Mouse (Mus musculus): ENCODE results near the gene Slc35f2. TPM values are rescaled to one million over a fixed set of nuclear protein-coding genes. Genes with fewer than 3 reads are reported as not detected.

Gene Slc35f2
- 4.5 and 4.8 TPM in 2 replicates for polyA plus RNA-seq (2015; fragmentation: Nextera tagmentation; extraction: Ambion mirVana)

DNA sequence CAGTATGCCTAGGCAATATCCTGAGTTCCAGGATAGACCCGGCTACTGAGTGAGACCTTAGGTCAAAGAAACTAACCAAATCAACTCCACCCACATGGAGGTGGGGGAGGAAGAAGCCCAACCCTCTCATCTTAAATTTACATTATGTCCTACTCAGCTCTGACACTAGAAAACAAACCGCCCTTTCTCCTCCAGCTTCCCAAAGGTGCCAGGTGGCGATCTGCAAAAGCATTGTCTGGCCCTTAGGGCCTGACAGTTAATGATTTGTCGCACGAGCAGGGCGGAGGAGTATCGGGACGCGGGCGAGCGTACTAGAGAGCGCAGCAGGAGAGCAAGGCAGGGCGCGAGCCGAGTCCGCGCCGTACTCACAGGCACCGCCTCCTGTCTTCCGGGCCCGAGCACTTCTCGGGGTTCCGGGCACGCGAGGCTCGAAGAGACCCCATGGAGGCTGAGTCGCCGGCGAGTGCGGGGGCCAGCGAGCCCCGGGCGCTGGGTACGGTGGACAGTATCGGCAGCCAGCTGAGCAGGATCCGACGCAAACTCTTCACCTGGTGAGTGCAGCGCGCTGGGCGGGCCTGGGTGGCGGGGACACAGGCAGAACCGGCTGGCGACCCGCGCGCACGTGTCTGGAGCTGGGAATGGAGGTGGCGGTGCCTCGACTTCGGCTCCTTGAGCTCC is at the start of gene Slc35f2:
Slc35f2 (plus strand) TSS at position 195 of the 678 bp plus-strand sequence.
- Histone ChIP-seq H3K4me1 (peaks cover 7% of the 10 kb centered on the region), H3K27me3 (peaks cover 37% of the 10 kb centered on the region), H3K9ac (peak within 1 kb of the TSS; percentile 73), H3K9me3 (no peaks in the 10 kb centered on the region), H3K4me3 (peak within 1 kb of the TSS; percentile 66), H3K4me2 (replicated peaks) (peak within 1 kb of the TSS; percentile 96), H3K36me3 (no peaks in the 10 kb centered on the region), H3K27ac (no peak within 1 kb of the TSS)
- ATAC-seq (ENCODE audit: low FRiP score, low read depth): peak; percentile 73; the same call in 1 of the 2 replicates
- under 1% methylated on average over 50 of the region's 50 CpGs for WGBS

DNA sequence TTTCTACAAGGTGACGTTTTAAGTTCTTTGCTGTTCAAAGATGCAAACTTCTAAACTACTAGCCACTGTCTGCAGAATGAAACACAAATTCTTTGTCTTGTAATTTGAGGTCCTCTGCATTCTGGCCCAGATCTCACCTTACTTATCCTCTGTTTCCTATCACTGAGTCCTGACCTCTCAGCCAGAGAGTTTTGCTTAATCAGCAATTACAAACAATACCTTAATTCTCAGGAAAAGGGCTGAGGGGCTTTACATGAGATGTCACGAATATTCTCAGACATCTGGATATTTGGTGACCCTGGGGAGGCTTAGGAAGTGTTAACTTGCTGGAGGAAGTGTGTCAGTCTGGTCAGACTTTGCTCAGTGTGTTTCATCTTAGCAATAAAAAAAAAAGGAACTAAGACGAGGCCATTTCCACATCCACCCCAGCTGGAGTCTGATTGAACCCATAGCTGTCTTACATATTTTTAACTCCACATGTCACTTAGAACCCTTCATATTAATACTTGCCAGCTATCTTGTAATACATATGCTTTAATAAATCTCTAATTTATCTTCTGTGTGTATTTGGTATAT is 30.4 kb upstream of the Slc35f2 start:
- H3K27ac ChIP-seq: no peak overlapping the region
- no peaks in the 10 kb centered on the region for H3K36me3 ChIP-seq
- no peak for ATAC-seq (ENCODE audit: low FRiP score, low read depth)
- H3K4me3 ChIP-seq: no peak overlapping the region
- H3K9ac ChIP-seq: no peak overlapping the region
- H3K9me3 ChIP-seq: no peaks in the 10 kb centered on the region
- no peaks in the 10 kb centered on the region for H3K27me3 ChIP-seq
- 33% methylated on average over 3 of the region's 3 CpGs for WGBS
- no peaks in the 10 kb centered on the region for H3K4me1 ChIP-seq
- no peak overlapping the region for H3K4me2 ChIP-seq (replicated peaks)

DNA sequence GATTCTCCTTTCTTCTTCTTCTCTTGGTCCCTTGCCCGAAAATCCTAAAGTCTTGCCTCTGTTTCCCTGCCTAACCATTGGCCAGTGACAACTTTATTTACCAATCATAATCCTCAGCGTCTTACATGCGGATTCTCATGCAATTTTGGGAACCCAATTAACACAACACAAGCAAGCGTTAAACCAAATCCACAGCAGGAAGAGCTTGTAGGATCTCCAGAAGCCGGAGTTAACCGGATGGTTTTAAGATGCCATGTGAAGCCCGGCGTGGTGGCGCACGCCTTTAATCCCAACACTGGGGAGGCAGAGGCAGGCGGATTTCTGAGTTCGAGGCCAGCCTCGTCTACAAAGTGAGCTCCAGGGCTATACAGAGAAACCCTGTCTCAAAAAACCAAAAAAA is 20.9 kb upstream of the Slc35f2 start:
- Histone ChIP-seq H3K4me2 (replicated peaks) (no peak overlapping the region), H3K27ac (no peak overlapping the region), H3K36me3 (no peaks in the 10 kb centered on the region), H3K4me1 (no peaks in the 10 kb centered on the region), H3K9me3 (no peaks in the 10 kb centered on the region), H3K4me3 (no peak overlapping the region), H3K9ac (no peak overlapping the region), H3K27me3 (peaks cover 5% of the 10 kb centered on the region; the same call in 1 of the 2 replicates)
- ATAC-seq (ENCODE audit: low FRiP score, low read depth): no peak
- WGBS: 84% methylated on average over 13 of the region's 13 CpGs

DNA sequence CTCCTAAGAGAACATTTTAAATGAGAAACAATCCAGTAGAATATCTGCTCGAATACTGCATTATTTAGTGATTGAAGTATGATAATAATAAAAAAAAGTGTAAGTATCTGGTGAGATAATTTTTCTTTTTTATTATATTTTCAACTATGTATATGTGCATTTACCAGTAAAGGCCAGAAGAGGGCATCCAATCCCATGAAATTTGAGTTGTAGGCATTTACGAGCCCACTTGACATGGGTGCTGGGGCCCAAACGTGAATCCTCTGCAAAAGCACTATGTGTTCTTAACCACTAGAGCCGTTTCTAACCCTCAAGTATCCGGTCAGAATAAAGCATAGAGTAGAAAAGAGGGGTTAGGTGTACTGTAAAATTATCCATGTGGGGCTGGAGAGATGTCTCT is 20.4 kb upstream of the Slc35f2 start:
- Histone ChIP-seq H3K4me2 (replicated peaks) (no peak overlapping the region), H3K9ac (no peak overlapping the region), H3K4me1 (no peaks in the 10 kb centered on the region), H3K4me3 (no peak overlapping the region), H3K27me3 (peaks cover 9% of the 10 kb centered on the region; the same call in 1 of the 2 replicates), H3K9me3 (no peaks in the 10 kb centered on the region), H3K27ac (no peak overlapping the region), H3K36me3 (no peaks in the 10 kb centered on the region)
- ATAC-seq (ENCODE audit: low FRiP score, low read depth): no peak
- 46% methylated on average over 5 of the region's 5 CpGs for WGBS

DNA sequence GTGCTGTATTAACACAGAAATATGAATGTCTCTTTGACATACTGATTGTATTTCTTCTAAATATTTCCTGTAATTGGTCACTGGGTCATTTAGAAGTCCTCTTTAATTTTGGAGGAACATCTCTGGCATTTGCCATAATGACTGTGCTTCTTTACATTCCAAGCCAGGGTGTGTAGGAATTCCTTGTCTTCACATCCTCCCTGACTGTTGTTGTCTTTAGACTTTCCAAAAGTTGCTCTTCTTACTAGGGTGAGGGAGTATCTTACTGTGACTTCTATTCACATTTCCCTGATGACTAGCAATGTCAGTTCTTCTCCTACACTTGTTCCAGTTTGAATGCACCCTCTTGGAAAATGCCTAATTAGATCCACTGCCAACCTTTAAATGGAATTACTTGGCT is 16.5 kb upstream of the Slc35f2 start:
- ATAC-seq (ENCODE audit: low FRiP score, low read depth): no peak

DNA sequence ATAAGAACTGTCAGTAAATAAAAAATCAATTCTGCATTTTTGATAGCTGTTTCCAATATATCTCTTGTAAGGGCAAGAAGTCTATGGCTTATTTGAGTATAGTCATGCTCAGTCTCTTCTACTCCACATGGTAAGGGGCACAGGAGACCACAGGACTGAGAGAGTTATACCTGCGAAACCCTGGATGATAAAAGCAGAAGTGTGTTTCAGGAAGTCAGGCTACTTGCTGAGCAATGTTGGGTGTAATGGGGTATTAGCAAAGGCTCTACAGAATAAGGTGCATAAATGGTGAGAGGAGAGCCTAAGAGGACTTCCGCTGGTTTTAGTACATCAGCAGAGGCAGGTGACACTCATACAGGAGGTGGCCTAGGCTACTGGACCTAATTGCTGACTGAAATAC is 13.2 kb upstream of the Slc35f2 start:
- Histone ChIP-seq H3K27me3 (peaks cover 18% of the 10 kb centered on the region; the same call in 1 of the 2 replicates), H3K9me3 (no peaks in the 10 kb centered on the region), H3K27ac (no peak overlapping the region), H3K4me3 (no peak overlapping the region), H3K36me3 (no peaks in the 10 kb centered on the region), H3K4me1 (no peaks in the 10 kb centered on the region), H3K4me2 (replicated peaks) (no peak overlapping the region), H3K9ac (no peak overlapping the region)
- ATAC-seq (ENCODE audit: low FRiP score, low read depth): no peak
- 92% methylated on average over 2 of the region's 2 CpGs for WGBS

More for the DNA sequence above, 16.5 kb upstream of the Slc35f2 start:
- Histone ChIP-seq H3K4me2 (replicated peaks) (no peak overlapping the region), H3K27ac (no peak overlapping the region), H3K4me3 (no peak overlapping the region), H3K4me1 (no peaks in the 10 kb centered on the region), H3K9me3 (no peaks in the 10 kb centered on the region), H3K27me3 (peaks cover 18% of the 10 kb centered on the region; the same call in 1 of the 2 replicates), H3K36me3 (no peaks in the 10 kb centered on the region), H3K9ac (no peak overlapping the region)

DNA sequence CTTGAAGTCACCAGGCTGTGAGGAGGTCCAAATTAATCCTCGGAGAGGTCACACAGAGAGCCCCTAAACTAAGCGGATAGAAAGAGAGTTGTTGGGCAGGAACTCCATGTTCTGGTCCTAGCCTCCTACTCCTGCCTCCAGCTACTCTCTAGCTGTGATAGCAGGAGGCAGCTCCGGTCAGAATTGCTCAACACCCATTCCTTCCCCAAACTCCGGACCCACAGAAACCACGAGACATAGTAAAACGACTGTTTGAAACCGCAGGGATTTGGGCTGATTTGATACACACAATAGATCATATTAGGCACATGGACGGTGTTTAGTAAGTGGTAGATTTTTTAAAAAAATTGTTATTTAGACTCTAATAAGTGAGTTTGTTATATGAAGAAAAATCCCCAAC is 6.6 kb upstream of the Slc35f2 start:
- ATAC-seq (ENCODE audit: low FRiP score, low read depth): no peak

DNA sequence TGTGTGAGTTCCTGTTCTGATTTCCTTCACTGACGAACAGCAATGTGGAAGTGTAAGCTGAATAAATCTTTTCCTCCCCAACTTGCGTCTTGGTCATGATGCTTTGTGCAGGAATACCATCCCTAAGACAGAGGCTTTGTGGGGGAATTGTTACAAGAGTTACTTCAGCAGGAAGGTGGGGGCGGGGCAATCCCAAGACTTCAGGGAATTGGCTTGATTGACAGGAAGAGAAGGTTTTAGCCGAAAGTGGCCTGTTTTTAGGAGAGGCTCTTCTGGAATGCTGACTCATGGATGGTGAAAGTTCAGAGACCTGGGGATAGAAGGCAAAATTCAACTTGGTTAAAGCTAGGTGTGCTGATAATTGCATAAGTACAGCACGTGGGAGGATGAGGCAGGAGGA is 2.9 kb upstream of the Slc35f2 start:
- H3K4me1 ChIP-seq: peaks cover 7% of the 10 kb centered on the region
- 82% methylated on average over 5 of the region's 5 CpGs for WGBS
- no peaks in the 10 kb centered on the region for H3K36me3 ChIP-seq
- H3K4me2 ChIP-seq (replicated peaks): no peak overlapping the region
- no peak overlapping the region for H3K27ac ChIP-seq
- H3K9ac ChIP-seq: no peak overlapping the region
- H3K27me3 ChIP-seq: peaks cover 33% of the 10 kb centered on the region
- no peak overlapping the region for H3K4me3 ChIP-seq
- ATAC-seq (ENCODE audit: low FRiP score, low read depth): no peak
- no peaks in the 10 kb centered on the region for H3K9me3 ChIP-seq

More for the DNA sequence above, 6.6 kb upstream of the Slc35f2 start:
- no peak overlapping the region for H3K9ac ChIP-seq
- H3K27ac ChIP-seq: no peak overlapping the region
- H3K36me3 ChIP-seq: no peaks in the 10 kb centered on the region
- WGBS: 80% methylated on average over 8 of the region's 8 CpGs
- no peak overlapping the region for H3K4me2 ChIP-seq (replicated peaks)
- H3K4me3 ChIP-seq: no peak overlapping the region
- no peaks in the 10 kb centered on the region for H3K27me3 ChIP-seq
- no peaks in the 10 kb centered on the region for H3K9me3 ChIP-seq
- H3K4me1 ChIP-seq: no peaks in the 10 kb centered on the region

DNA sequence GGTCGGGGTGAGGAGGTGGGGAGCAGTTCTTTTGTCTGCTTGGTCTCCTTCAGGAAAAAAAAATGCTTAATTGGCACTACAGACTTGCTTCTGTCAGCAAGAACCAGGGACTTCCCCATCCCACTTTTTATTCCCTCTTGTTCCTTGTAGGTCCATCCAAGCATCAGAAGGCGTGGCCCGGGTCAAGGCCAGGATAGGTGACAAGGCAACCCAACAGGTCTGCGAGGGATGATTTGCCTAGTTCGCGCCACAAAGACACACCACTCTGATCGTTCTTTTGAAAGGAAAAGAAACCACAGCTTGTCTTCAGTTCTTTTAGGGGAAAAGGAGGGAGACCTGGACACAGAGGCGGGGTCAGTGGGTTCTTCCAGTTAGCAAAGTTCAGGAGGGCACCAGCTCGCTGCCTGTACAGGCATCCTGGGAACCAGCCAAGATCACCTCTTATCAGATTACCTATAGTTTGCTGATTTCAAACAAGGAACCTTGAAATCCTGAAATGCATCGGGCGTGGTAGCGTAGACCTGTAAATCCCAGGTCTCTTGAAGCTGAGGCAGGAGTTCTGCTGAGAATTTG is 481 bp upstream of the Slc35f2 start:
- Histone ChIP-seq H3K9ac (no peak overlapping the region), H3K4me3 (peak overlapping the region; percentile 66), H3K4me1 (peaks cover 7% of the 10 kb centered on the region), H3K9me3 (no peaks in the 10 kb centered on the region), H3K27ac (no peak overlapping the region), H3K4me2 (replicated peaks) (peak overlapping the region; percentile 96), H3K36me3 (no peaks in the 10 kb centered on the region), H3K27me3 (peaks cover 37% of the 10 kb centered on the region)
- WGBS: 43% methylated on average over 12 of the region's 12 CpGs
- ATAC-seq (ENCODE audit: low FRiP score, low read depth): no peak

DNA sequence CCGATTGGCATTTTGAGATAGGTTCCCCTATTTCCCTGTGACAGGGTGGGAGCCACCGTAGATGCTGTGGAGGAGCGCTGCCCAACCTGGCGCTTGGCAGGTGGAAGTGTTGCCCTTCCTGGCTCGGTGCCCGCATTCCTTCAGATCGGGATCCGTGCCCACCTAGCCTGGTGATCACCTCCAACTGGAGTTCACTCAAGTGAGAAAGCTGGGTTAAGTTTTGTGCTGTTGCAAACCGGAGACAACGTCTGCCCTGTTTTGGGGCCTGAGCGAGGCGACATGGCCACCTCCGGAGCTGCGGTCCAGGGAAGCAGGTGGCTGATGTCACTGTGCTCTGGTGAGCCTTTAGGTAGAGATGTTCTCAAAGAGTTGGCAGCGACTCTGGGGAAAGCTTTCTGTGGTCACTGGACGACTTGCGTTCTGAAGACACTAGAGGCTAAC is 803 bp downstream of the Slc35f2 start:
- Histone ChIP-seq H3K36me3 (no peaks in the 10 kb centered on the region), H3K27ac (no peak overlapping the region), H3K9ac (peak overlapping the region; percentile 73), H3K9me3 (no peaks in the 10 kb centered on the region), H3K4me3 (peak overlapping the region; percentile 66), H3K4me2 (replicated peaks) (peak overlapping the region; percentile 96), H3K27me3 (peaks cover 37% of the 10 kb centered on the region), H3K4me1 (peaks cover 7% of the 10 kb centered on the region)
- peak; percentile 5; the same call in 1 of the 2 replicates for ATAC-seq (ENCODE audit: low FRiP score, low read depth)
- WGBS: 3% methylated on average over 17 of the region's 17 CpGs

DNA sequence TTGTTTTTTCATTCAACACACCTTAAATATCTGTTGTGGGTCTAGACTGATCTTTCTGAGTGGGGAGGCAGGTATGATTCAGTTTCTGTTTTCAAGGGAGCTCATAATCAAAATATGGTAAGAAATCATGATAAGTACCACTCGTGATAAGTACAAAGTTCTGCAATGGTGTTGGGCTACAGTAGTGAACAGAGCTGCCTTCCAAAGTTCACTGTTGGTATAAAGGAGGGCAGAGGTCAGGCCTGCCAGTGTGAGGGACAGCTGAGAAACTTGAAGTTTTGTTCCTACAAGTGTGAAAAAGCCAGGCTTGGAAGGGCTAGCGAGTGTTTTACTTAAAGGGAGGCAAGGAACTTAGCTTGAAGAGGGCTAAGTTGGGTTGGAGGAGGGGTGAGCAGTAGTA is 4.2 kb downstream of the Slc35f2 start:
- H3K27ac ChIP-seq: no peak overlapping the region
- H3K36me3 ChIP-seq: no peaks in the 10 kb centered on the region
- peaks cover 34% of the 10 kb centered on the region for H3K27me3 ChIP-seq
- H3K4me3 ChIP-seq: no peak overlapping the region
- ATAC-seq (ENCODE audit: low FRiP score, low read depth): no peak
- H3K9ac ChIP-seq: no peak overlapping the region
- no peaks in the 10 kb centered on the region for H3K9me3 ChIP-seq
- H3K4me2 ChIP-seq (replicated peaks): no peak overlapping the region
- H3K4me1 ChIP-seq: peaks cover 7% of the 10 kb centered on the region
- WGBS: 85% methylated on average over 2 of the region's 2 CpGs

DNA sequence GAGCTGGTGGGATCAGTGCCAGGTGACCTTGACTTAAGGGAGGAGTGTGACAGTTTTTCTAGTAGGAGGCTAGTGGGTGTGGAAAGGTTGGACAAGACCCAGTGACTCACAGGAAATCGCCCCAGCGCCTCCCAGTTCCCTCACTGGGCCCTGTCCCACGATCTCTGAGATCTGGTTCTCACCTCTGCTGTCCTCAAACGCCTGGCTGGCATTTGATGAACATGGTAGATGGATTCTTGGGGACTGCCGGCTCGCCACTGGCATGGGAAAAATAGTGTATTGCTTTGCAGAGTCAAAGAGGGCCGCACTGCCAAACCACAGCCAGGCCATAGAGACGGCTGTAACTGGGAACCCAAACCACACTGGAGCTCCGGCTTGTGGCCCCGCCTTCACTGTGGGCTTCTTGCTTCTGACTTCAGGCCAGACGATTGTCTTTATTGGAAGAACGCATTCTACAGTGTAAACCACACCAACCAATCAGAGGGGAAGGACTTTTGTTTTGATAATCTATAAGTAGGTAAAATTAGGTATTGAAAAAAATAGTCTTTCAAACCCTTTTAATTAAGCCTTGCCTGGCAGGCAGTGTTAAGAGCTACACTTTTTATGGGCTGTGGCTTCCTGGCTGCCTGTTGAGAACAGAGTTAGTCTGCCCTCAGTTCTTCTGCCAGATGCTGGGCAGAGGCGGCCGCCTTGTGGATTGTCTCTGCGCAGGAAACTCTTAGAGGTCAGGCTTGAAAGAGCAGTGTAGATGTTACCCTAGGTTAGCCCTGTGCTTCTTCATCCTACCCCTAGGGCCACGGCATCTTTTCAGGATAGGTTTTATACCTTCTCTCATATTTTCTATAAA is 15.4 kb downstream of the Slc35f2 start:
- WGBS: 39% methylated on average over 16 of the region's 16 CpGs
- no peak overlapping the region for H3K9ac ChIP-seq
- no peak overlapping the region for H3K27ac ChIP-seq
- H3K36me3 ChIP-seq: no peaks in the 10 kb centered on the region
- H3K4me1 ChIP-seq: peaks cover 32% of the 10 kb centered on the region
- no peak overlapping the region for H3K4me3 ChIP-seq
- H3K27me3 ChIP-seq: no peaks in the 10 kb centered on the region
- peak overlapping the region; percentile 32 for H3K4me2 ChIP-seq (replicated peaks)
- peak; percentile 61; the same call in 1 of the 2 replicates for ATAC-seq (ENCODE audit: low FRiP score, low read depth)
- peaks cover 6% of the 10 kb centered on the region; the same call in 1 of the 2 replicates for H3K9me3 ChIP-seq
